Mouse (Mus musculus) frontal cortex, postnatal 25 days (tissue): ENCODE results near the gene Pygm.

Source experiments
- DNase-seq, 2 experiments: peaks; one replicate each; pipeline ENCODE4 v3.0.0; 2022; ENCODE audit warnings: low spot score in 2 of 2

The Pygm gene

GRCm38 (mm10) chr19:6384128-6384527 lies at the start of gene Pygm:
Gene Pygm, plus strand, starts transcription at chr19:6384399.
- DNase-seq: peak in 1 of 2 experiments; percentile 52

- DNase-seq: peak; percentile 89 to 91
These were observed 49.3 kb upstream of the Pygm start, which contains the start of gene Men1 for GRCm38 (mm10) chr19:6334673-6335457. Gene Men1, plus strand, starts transcription at chr19:6334979.

- no peak for DNase-seq
These were observed 48.8 kb upstream of the Pygm start for GRCm38 (mm10) chr19:6335458-6335827.

GRCm38 (mm10) chr19:6336920-6337319 lies 47.3 kb upstream of the Pygm start:
- no peak for DNase-seq

- DNase-seq: no peak
These were observed 46.0 kb upstream of the Pygm start for GRCm38 (mm10) chr19:6338171-6338570.

DNA sequence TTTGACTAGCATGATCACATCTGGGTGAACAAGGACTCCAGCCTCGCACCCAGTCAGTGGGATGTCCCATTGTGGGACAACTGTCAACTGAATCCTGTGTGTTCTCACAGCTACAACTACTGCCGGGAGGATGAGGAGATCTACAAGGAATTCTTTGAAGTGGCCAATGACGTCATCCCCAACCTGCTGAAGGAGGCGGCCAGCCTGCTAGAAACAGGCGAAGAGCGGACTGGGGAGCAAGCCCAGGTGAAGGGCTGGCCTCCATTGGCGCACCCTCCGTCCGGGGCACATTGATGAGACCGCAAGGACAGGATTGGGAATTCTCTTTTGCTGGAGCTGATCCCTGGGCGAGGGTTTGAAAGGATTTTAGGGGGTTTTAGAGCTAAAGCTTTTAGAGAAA lies 45.5 kb upstream of the Pygm start:
- no peak for DNase-seq

- DNase-seq: no peak
These were observed 45.0 kb upstream of the Pygm start for GRCm38 (mm10) chr19:6339191-6339590.

GRCm38 (mm10) chr19:6339890-6340504 lies 44.2 kb upstream of the Pygm start:
- no peak for DNase-seq

- DNase-seq: peak; percentile 38 to 45
These were observed 43.4 kb upstream of the Pygm start, which contains the start of gene Map4k2 for GRCm38 (mm10) chr19:6340524-6341452. Gene Map4k2, plus strand, starts transcription at chr19:6341135.

DNA sequence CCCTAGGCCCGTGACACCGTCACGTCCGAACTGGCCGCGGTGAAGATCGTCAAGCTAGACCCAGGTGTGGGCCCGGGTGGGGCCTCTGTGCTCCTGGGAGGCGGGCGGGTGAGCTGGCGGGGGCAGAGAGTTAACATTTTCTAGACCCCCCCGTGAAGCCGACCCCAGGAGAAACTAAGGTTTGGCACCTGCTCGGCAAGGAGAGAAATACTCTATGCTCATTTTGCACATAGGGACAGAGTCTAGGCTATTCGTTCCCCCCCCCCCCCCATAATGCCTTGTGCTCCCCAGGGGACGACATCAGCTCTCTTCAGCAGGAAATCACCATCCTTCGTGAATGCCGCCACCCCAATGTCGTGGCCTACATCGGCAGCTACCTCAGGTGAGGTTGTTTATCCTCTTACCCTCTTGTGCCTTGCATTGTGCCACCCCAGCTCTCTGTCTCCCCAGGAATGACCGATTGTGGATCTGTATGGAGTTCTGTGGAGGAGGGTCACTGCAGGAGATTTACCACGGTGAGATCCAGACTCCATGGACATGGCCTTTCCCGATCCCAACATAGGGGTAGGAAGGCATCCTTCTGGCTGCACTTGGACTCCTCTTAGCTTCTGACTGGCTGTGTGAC lies 42.6 kb upstream of the Pygm start:
- DNase-seq: no peak

GRCm38 (mm10) chr19:6342276-6342933 lies 41.8 kb upstream of the Pygm start:
- DNase-seq: no peak

- no peak for DNase-seq
These were observed 40.9 kb upstream of the Pygm start for GRCm38 (mm10) chr19:6343066-6343925.

DNA sequence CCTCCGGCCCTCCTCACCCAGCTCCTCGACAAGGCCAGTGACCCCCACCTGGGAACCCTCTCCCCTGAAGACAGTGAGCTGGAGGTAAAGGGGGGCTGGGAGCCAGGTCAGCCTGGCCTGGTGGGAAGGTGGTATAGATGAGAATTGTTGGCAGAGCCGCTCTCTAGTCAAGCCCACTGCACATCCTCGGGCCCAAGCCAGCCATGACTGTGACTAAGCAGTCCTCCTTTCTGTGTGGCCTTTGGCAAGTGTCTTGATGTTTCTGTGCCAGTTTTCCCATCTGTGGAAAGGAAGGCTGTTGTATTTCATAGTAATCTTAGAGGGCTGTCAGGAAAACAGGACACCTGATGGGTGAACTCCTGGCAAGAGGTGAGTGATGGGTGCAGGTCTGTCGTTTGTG lies 40.2 kb upstream of the Pygm start:
- no peak for DNase-seq

DNA sequence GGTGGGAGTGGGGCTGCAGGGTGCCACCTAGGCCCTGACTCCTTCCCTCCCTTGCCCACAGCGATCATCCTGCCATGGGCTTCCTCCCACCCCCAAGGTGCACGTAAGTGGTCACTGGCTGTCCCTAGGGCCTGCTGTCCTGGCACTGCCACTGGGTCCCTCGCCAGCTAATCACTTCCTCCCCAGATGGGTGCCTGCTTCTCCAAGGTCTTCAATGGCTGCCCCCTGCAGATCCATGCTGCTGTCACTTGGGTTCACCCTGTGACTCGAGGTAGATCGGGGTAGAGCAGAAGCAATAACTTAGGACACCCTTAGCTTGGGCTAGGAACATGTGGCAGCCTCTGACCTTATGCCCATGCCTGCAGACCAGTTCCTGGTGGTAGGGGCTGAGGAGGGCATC lies 38.2 kb upstream of the Pygm start:
- DNase-seq: no peak

GRCm38 (mm10) chr19:6346661-6347060 lies 37.5 kb upstream of the Pygm start:
- no peak for DNase-seq

DNA sequence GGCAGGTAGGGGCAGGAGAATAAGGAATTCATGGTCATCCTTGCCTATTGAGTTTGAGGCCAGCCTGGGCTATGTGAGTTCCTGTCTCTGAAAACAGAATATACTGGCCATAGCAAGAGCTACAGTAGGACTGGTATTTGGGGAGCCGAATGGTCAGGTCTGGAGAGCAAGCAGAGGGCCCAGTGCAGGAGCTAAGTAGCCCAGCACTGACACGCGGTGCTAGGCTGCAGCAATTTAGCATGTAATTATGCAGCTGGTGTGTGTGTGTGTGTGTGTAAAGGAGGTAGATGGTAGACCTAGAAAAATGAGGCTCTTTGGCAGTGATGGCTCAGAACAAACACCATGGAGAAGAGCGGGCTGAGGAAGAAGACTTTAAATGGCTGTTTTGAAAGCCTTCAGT lies 36.6 kb upstream of the Pygm start:
- DNase-seq: no peak

DNA sequence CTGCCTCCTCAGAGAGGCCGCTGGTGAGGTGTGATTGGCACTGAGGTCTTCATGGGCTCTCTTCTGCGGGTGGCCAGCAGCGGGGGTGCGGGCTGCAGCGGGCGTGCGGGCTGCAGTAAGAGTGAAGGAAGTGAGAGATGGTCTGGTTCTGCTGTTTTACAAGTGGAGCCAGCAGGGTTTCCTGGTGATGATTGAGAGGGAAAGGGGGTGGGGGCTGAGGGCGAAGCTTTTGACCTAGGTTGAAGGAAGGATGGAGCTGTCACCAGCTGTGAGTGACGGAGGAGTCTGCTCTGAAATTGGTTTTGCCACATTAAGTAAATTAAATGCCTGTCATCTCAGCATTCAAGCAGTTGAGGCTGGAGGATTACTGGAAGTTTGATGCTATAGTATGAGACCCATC lies 35.5 kb upstream of the Pygm start:
- no peak for DNase-seq

- DNase-seq: no peak
These were observed 34.8 kb upstream of the Pygm start for GRCm38 (mm10) chr19:6349215-6349983.

- DNase-seq: no peak
These were observed 32.6 kb upstream of the Pygm start for GRCm38 (mm10) chr19:6351431-6352106.
